Mouse (Mus musculus) E14TG2a.4 (cell line): Measurements from ENCODE around the gene Plekhg5.

Experiments used
- CTCF ChIP-seq: conservative IDR thresholded peaks from 2 replicates; pipeline ENCODE4 v1.5.1; 2014; ENCODE audit warnings: low read length
- NANOG ChIP-seq: IDR thresholded peaks from 2 replicates; pipeline ENCODE4 v1.6.1; 2014; ENCODE audit warnings: borderline replicate concordance, low read length, mixed read lengths
- POU5F1 ChIP-seq: IDR thresholded peaks from 2 replicates; pipeline ENCODE4 v1.6.1; 2014; ENCODE audit warnings: low read length, borderline replicate concordance

GRCm38 (mm10) chr4:152146033-152146827, 73.9 kb downstream of the Plekhg5 start:
- TF ChIP-seq CTCF (no peak), NANOG (no peak), POU5F1 (no peak)
